Mouse (Mus musculus) neutrophil, adult 83 days (primary cell): ENCODE results near the gene Mroh7. TPM values are rescaled to one million over a fixed set of nuclear protein-coding genes. Genes with fewer than 3 reads are reported as not detected.

Experiments
- total RNA-seq, 2 experiments: library from RNA; stranded (reverse); gene quantifications; one replicate each; pipeline ENCODE4 v1.2.4; 2023

Gene Mroh7
- not detected for total RNA-seq

GRCm38 (mm10) chr4:106730814-106731213 is at the start of gene Mroh7:
Gene Mroh7, minus strand, starts transcription at chr4:106730925.

DNA sequence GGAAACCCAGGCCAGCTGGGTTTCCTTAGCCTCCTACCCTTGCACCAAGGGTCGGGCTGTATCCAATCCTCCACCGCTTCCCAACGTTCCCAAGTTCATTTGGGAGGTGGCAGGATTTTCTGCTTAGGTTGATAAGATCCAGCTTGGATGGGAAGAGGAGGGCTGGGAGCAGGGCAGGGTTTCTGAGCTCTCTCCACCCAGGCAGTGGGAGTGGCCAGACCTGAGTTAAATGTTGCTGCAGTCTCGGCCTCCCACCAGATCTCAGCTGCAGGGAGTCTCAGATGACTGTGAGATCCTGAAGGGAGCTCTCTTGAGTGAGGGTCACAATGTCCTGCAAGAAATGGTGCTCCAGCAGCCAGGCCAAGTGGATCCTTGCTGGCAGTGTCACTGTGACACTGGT is 2.9 kb upstream of the Mroh7 start, which contains the start of gene Fam151a:
TSS of gene Fam151a (plus strand) at position 254 of the 400 bp plus-strand sequence.

GRCm38 (mm10) chr4:106678442-106679118 is 52.1 kb downstream of the Mroh7 start, which contains the start of gene Ttc4:
Gene Ttc4, minus strand, starts transcription at chr4:106678944.

DNA sequence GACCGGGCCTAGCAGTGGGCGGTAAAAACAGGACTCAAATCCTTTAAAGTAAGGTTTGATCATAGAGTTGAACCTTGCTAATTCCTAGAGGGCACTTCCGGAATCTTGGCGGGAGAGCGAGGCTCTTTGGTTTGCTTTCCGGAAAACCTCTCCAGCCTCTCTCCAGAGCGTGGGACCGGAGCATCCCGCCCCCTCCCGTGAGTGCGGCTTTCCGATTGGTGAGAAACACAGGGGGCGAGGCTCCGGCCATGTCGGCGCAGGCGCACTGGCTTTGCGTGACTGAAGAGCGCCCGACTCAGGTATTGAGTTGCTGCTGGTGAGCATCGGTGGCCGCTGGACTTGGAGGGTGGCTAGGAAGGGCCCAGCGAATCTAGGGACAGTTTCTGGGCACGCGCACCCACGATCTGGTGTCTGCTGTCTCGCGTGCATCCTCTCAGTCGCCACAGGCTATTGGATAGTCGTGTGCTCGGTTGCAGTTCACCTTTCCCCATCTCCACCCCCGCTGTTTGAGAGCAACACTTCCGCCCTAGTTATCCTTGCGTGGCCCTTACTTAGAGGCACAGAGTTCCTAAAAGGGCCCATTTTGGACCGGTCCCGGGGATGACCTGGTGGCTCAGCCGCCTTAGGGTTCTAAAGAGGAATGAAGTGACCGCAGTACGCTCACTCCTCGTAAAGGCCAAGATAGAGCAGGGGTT is 79.7 kb downstream of the Mroh7 start, which contains the start of gene Pars2:
TSS of gene Pars2 (plus strand) at position 237 of the 695 bp plus-strand sequence.

Other genes starting within 250 kb of the Mroh7 start
- not detected for gene Bsnd, start 238.6 kb downstream of the Mroh7 start, total RNA-seq
- gene Dhcr24, start 169.9 kb downstream of the Mroh7 start, total RNA-seq = 1 to 10 TPM; 4.3 to 6.0 TPM
- not detected for gene Lexm, start 113.7 kb downstream of the Mroh7 start, total RNA-seq
- gene Ttc22, start 108.5 kb downstream of the Mroh7 start, total RNA-seq = not detected
- gene Pars2, start 79.9 kb downstream of the Mroh7 start, total RNA-seq = 1 to 10 TPM; 1.9 to 2.3 TPM
- 10 to 100 TPM; 12.7 to 13.4 TPM for gene Ttc4, start 52.0 kb downstream of the Mroh7 start, total RNA-seq
- gene Fam151a, start 3.0 kb upstream of the Mroh7 start, total RNA-seq = not detected
- 10 to 100 TPM in 1 of 2 experiments, 1 to 10 TPM in 1; 9.3 to 10.1 TPM for gene Acot11, start 74.1 kb upstream of the Mroh7 start, total RNA-seq
- gene Ssbp3, start 179.8 kb upstream of the Mroh7 start, total RNA-seq = 10 to 100 TPM; 37.9 to 39.7 TPM